Mouse (Mus musculus) erythroblast, embryonic 14.5 days (primary cell): Measurements from ENCODE around the gene Hoxc9.

Experiments used
- GATA1 ChIP-seq: IDR thresholded peaks from 2 replicates; pipeline ENCODE4 v1.6.1; 2012; ENCODE audit warnings: low read length, inconsistent platforms, mixed read lengths
- TAL1 ChIP-seq: IDR thresholded peaks from 3 replicates; pipeline ENCODE4 v1.6.1; 2012; ENCODE audit warnings: low read length, inconsistent platforms, mixed read lengths

DNA sequence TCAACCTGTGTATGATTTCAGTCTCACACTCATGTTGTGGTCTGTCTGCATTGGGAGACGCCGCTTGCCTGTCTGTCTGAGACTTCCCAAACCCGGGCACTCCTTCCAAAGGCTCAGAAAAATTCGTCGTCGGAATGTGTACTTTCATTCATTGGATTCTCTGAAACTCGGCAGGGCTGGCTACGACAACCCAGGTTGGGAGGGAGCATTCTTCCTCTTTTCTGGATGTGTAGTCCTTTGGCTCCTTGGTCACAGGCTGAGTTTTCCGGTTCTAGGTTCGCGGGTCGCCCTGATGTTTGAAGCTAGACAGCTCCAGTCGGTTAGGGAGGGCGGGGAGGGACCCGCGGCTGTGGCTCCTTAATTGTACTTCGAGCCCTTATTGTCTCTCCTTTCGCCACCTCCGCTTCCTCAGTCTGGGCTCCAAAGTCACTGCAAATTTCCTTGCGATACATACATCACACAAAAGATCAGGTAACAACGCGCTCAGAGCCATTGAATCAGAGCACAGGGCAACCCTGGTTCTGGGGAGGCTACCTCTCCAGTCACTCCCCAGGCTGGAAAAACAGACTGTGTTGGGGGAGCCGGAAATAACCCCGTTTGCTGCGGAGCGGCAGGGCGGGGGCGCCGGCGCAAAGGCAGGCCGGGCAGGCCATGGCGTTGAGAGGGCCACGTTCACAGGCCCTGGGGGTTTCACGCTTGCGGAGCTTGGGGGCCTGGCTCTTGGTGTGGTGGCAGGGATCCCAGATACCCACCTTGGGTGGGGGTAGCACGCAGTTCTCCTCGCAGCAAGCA is 588 bp downstream of the Hoxc9 start:
- no peak for TF ChIP-seq GATA1
- no peak for TF ChIP-seq TAL1
